Mouse (Mus musculus) ovary, postnatal 36 days (tissue): Measurements from ENCODE around the gene Fars2.

Source experiments
- DNase-seq: peaks from one replicate; pipeline ENCODE4 v3.0.0; 2022; ENCODE audit warnings: low spot score, mixed read lengths

The Fars2 gene

DNA sequence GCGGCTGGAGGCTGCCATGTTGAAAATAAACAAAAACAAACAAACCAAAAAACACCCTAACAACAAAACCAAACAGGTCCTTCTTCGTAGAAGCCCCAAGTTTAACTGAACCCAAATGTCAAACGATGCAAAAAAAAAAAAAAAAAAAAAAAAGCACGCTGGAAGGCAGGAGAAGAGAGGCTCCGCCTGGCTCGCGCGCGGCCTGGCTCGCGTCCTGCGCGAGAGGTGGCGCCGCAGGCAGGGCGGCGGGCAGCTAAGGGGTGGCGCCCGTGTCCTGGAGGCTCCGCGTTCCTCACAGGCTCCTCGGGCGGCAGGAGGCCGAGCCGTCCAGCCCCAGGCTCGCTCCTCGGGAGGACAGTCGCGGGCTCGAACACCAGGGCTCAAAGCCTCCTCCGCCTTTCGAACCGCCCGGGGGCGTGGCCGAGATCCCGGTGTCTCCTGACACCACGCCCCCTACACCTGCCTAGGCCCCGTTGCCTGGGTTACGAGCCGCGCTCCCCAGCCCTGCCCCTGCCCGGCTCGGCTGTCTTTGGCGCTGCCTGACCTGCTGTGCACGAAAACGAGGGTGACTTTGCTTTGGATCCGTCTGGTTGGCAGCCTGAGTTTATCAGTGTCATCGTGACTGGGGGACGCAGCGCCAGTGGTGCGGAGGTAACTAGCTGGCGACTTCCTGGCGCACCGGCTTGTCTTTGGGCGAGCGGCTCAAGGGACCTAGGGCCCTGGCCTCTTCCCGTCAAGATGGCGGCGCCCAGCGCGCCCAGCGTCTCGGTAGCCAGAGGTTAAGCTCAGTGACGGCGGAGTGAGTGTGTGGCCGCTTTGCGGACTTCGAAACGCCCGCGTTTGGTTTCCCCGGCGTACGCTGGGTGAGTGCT, at the start of gene Fars2, which contains the start of gene Lyrm4:
Gene Fars2, plus strand, starts transcription at position 270 of the 872 bp plus-strand sequence.
Gene Lyrm4, minus strand, starts transcription at position 384 of the 872 bp plus-strand sequence.
- DNase-seq = peak; percentile 98

DNA sequence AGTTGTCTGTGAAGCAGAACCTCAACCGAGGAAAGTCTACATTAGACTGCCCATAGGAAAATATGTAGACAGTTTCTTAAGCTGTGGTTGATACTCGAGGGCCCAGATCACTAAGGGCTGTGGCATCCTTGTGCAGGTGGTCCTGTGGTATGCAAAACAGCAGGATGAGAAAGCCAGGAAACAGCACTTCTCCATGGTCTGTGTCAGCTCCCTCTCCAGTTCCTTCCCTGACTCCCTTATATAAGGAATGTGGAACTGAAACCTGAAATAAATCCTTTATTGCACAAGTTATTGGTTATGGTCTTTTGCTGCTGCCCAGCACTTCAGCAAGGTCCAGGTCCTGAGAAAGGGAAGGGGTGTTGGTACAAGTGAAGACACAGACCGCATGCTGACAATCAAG, 42.7 kb upstream of the Fars2 start:
- DNase-seq = no peak

DNA sequence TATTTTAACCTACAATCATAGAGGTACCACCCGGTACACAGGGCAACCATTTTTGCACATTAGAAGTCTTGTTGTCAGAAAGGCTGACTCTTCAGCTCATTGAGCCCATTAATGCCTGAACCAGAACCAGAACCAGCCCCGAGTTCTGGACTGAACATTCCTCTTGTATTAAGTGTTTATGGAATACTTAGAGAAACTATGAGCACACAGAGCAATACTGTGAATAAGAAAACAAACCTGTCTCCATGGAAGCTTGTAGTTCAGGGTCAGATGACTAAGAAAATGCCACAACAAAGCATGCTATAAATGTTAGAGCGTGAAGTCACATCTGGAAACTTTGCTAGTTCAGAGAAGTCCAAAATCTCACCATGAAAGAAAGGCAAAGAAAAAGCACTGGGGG, 35.6 kb upstream of the Fars2 start:
- DNase-seq = no peak

DNA sequence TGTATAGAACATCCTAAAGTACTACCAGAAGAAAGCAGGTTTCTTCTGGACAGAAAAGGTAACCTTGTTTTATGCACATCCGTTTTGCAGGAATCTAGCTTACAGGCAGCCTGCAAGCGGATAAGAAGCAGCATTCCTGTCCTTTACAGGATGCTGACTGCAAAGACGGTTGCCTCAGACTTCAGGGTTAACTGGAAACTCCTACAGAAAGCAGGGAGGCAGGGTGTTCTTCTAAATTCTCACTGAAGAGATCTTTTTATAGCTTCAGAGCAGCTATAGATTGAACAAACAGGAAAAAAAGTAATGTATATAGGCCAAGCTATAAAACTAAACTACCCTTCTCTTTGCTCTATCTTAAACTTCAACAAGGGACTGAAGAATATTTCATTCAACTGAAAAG, 32.5 kb upstream of the Fars2 start:
- no peak for DNase-seq

DNA sequence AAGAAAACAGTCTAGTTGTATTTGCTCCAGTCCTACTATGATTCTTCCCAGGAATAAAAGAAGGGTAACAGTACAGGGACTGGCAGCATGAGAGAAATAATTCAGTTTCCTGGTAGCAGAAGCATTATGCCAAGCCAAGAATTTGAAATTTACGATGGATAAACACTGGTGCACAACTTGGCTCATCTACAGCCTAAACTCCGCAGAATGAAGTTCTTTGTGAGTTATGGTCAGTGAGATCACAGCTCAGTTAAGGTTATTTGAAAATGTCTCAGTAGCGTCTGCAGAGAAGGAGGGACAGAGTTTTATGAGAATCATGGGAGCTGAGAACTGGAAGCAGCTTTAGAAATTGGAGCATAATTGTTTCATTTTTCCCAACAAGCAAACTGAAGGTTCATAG, 31.2 kb upstream of the Fars2 start:
- no peak for DNase-seq

DNA sequence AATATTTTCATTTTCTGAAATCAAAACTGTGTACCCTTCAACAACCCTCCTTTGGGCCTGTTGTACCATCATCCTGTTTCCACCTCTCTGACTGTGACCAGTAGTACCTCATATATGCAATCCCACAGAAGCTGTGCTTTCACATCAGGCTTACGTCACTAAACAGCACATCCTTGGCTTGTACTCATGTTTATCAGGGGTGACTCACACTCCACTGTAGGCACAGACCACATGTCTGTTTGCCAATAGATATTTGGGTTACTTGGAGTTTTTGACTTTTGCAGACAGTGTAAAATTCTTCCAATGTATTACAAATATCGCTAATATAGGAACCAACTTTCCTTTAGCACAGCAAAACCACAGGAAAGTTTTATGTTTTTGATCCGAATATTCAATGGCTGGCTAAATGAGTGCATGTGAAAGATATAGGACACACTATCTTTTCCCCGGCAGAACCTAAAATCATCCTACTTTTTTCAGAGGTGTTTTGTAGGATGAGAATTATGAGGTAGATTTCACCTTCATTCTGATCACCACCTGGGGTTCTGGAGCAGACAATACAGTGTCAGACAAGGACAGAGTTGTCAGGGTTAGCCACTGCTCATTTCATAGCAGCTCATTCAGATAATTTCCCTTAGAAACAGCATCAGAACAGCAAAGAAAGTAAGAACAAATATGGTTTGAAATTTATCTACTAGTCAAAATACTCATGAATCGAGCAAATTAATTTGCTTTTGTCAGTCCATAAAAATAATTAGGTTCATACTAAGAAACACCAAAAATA, 30.4 kb upstream of the Fars2 start:
- DNase-seq = no peak

DNA sequence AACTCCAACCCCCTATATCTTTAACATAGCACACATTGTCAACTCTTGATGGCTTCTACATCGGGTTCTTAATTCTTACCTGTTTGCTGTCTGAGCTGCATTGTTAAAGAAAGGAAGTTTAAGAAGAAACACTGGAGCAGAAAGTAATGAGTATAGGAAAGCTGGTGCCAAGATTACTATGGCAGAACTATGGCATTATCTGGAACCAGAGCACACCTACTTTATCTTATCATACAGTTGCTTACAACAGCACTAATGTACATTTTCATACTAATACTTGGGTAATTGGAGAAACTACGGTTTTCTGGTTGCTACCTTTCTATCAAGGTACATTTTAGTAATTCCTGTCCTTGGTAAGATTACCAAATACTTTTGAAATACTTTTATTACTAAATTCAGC, 29.8 kb upstream of the Fars2 start:
- no peak for DNase-seq

DNA sequence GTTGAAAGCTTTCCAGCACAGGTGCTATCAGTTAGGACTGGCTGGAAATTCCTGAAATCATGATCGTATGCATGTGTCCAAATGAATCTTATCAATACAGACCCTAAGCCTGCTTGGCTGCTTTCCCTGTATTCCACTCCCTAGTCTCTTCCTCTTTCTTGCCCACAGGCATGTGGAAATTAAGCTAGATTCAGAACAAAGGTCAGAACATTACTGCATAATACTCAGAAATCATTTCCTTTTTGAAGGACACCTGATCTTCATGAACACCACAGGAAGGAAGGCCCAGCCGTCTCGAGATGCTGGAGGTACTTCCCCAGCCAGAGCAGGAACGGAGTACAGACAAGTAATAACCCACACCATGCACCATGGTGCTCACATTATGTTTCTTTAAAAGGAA, 29.0 kb upstream of the Fars2 start:
- no peak for DNase-seq

DNA sequence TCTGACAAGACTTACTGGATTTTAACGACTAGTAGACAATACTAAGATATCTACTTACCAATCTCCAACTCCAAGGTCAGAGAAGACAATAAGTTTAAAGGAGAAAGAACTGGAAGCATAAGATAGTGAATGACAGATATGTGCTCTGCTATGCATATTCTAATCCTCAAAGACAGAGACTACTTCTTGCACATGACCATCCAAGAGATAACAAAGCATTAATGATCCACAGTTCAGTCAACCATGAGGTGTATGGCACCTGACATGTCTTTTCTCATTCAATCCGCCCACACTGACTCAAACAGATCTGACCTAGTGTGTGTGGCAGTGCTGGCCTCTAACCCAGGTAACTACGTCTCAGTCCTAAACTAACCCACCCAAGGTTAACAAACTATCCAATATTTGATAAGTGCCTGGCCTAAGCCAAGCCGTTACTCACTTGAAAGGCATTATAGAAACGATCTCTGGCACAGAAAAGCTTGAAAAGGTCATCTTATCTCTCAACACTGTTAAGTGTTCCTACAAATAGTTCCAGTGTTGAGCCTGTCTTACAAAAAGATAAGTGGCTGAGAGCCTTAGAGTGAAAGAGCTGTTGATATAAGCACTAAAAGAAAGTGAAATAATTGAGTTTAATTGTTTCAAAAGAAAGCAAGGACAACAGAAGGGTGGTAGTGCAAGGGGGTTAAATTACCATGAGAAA, 20.4 kb upstream of the Fars2 start:
- DNase-seq = no peak

DNA sequence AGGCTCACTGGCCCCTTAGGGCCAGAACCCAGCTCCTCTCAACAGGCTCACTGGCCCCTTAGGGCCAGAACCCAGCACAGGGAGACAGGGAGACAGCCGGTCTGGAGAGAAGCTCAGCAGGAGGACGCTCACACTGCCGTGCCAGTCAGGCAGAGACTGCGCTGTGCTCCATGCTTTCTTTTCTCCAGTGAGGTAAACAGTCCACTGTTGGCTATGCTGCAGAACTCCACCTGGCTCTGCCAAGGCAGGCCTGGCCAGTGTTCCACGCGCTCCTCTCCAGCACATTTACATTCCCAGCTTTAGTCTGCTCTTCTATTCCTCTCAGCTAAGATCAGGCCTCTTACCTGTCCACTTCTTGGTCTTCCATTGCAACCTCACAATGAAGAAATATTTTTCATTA, 11.6 kb upstream of the Fars2 start:
- DNase-seq = no peak

DNA sequence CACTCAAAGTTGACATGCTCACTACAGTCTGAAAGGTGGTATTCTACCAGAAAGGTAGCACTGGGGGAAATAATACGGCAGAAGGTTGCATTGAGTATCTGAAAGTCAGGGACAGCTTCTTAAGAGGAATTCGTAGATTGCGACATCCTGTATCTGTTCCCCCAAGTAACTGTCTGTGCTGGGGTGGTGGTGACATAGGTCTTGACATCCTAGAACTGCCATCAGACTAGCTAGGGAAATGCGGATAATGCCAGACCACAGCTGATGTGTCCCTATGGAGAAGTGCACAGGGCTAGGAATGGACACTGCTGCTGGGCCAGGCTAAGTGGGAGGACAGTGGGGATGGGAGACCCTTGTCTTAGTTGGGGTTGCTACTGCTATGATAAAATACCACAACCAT, 8.7 kb upstream of the Fars2 start:
- no peak for DNase-seq

DNA sequence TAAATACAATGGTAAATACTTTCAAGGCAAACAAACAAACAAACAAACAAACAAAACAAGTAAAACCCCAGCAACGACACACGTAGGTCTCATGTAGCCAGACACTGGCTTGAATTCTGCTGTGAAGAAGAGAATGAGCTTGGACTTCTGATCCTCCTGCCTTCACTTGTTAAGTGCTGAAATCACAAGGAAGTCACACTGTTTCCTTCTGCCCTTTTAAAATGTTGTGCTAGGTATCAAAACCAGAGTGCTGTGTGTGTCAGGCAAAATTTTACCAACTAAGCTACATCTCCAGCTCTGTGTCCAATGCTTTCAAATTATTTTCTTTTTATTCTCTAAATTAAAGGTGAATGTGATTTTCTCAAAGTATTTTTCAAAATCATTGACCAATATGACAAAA, 5.9 kb upstream of the Fars2 start:
- no peak for DNase-seq

DNA sequence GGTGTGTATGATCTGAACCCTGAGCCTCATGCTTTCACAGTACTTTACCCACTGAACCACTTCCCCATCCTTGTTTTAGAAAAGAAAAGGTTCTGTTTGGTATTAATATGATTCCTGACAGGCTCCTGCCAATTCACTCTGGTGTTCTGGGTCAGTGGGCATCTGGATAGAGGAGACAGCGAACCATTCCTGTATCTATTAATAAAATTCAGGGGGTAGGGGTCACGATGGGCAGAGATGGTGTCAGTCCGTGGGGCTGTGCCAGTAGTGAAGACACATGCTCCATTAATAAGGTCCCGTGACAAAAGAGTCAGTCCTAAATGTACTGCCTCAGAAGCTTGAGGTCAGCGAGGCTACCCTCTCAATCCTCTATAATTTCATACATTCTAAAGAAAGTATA, 4.0 kb upstream of the Fars2 start:
- DNase-seq = no peak

DNA sequence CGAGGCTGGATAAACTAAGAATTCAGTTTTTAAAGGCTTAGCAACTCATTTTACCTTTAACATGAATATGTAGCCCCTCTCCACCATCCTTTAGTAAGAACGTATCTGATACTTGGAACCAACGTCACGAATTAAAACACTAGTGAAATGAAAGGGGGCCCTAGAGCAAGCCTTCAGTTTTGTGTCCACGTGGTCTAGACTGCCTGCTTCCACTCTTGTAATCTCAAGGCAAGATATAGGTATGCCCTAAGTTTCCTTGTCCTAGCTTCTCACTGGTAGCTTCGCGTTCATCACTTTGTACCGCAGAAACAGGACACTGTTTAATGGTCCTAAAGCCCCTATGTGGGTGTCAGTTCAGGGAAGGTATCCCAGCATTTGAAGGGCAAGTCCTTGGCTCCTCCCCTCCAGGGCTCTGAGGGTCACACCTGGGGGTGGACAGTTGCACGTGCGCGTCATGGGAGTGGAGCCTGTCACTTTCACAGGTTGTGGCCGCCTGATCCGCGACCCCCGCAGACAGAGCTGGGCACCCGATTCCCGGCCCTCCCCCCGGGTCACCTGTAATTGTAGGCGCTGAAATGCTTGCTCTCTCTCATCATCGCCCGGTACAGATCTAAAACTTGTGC, 581 bp upstream of the Fars2 start:
- DNase-seq = peak; percentile 47

DNA sequence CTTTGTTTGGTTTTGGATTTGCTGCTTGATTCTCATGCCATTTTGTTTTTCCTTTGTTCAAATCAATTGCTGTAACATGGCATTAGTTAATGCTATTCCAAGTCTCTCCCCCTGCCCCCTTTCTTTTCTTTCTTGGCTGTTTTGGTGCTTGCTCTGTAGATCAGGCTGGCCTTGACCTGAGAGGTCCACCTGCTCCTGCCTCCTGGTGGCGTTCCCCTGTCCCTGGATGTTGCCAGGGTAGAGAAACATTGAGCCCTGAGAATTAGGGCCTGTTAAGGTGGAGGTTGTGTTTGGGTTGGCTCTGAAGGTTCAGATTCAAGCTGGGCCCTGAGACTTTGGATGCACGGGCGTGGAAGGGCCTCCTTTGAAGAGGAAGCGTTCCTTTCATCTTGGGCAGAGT, 2.5 kb downstream of the Fars2 start:
- DNase-seq = no peak

DNA sequence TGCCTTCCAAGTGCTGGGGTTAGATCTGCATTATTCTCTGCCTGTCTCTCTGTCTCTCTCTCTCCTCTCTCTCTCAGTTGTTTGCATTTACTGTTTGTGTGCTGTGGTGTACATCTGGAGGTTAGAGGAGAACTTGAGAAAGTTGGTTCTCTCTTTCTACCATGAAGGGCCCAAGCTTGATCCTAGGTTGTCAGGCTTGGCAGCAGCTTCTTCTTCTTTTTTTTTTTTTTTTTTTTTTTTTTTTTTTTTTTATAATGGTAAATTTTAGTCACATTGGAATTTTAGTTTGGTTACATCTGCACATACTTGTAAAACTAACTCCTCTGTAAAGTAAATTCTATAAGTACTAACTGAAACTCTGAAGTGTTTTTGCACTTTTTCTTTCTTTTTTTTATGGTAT, 3.4 kb downstream of the Fars2 start:
- no peak for DNase-seq

DNA sequence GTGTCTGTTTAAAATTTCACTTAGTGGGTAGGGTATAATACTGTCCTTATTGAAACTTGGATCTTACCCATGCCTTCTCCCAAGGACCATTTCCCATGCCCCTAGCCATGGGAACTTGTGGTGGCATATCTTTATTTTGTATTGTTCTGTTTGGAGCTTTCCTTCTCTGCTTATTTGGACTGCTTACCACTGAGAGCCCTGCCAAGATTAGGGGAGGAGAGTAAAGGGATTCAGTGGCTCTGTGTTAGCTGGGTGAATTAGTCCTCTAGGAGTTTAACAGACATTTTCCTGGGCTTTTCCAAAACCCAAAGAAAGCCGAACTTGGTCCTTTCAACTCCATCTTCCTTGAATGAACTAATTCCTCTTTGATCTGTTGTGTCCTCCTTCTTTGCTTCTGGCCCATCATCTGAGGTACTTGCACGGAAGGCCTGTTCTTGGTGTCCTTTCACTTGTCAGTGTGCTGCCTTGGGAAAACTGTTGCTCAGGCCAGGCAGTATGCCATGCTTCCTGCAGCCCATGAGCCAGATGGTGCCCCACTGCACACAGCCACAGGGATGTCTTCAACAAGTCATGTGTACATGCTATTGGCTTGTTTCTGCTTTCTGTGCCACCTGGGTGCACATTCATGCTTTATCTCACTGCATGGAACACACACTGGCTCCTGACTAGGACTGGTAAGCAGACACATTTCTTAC, 12.3 kb downstream of the Fars2 start:
- DNase-seq = no peak

DNA sequence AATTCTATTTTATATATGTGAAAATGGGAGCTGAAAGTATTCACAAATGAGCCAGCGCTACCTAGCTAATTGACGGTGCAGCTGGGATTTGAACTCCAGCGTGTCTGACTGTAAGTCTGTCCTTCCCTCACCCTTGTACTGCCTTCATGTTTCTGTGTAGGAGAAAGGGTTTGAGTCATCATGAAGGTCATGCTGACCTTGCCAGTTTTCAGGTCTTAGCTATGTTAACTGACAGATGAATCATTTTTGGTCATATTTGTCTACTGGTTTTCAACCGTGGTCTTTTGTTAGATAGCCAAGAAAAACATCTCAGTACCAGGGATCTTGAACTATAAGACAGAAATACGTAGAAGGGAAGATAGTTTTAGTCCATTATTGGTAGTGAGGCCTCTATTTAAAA, 14.2 kb downstream of the Fars2 start:
- no peak for DNase-seq

DNA sequence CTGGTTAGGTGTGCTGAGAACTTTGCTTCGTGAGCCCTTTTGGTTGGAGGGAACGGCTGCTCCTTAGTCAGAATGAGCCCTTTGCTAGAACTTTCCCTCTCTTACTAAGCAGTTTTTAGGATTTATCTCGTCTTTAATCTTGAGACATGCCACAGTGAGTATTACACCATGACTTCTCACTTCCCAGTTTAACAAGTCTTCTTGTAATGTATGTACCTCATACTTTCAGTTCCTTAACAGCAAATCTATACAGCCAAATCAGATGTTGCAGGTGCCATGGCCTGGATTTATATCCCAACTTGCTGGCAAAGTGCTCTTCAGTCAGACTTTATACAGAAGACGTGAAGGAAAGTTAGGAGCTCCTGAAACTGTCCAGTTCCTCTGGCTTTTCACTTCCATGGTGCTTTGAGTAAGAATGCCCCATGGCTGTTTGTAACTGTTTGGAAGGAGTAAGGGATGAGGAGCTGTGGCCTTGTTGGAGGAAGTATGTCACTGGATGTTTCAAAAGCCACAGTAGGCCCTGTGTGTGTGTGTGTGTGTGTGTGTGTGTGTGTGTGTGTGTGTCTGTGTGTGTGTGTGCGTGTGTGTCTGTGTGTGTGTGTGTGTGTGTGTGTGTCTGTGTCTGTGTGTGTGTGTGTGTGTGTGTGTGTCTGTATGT, 14.9 kb downstream of the Fars2 start:
- DNase-seq = no peak

DNA sequence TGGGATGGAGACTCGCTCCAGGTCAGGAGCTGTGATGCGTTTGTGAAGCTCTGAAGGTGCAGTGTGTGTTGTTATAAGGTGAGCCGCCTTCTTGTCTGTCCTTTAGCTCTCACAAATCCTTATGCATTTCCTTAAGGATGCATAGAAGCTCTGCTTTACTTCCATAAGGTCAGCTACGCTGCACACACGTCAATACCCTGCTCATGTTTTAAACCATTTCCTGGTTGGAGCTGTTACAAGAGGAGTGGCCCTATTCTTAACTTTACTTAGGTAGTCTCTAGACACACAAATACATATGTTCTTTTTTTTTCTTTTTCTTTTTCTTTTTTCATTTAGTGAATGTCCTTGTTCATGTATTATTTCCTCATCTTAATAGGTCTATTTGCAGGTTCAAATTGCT, 22.5 kb downstream of the Fars2 start:
- DNase-seq = no peak
